Comparison of ENCODE assay signal across 24 mouse cellular contexts in the genomic region with DNA sequence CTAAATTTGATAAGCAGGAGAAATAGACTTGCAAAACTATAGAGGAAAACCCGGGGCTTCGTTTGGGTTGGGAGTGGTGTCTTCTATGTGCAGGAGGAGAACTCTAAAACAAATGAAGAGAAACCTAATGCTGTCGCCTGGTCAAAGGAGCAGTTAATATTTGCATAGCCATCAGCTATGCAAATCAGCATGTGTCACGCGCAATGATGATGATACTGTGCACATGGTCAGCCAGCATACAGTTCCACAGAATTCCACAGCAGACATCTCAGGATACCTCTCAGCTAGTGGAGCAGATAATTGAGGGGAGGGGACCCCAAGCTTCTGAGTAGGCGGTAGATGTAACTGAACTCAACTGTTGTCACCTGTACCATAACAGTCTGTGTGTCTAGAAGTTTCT.
"Had no signal": no experiment of that assay in that cellular context is flagged by ENCODE, and none has a peak within 500 bp of the region (broad histone marks: within the 10 kb centered on the region; RNA-seq: fewer than 3 reads in every experiment).

No protein-coding gene starts in this region.

- ATAC-seq: hindbrain, postnatal 0 days; intestine, embryonic 16.5 days; liver, embryonic 12.5 days had no signal

- H3K36me3 ChIP-seq: hindbrain, embryonic 15.5 days; liver, embryonic 12.5 days had no signal

- H3K9me3 ChIP-seq: heart, embryonic 15.5 days; hindbrain, embryonic 13.5 days; hindbrain, embryonic 15.5 days; kidney, embryonic 15.5 days; limb, embryonic 13.5 days; limb, embryonic 15.5 days; liver, embryonic 12.5 days had no signal

- H3K4me3 ChIP-seq: heart, adult 2 months; heart, embryonic 13.5 days; heart, embryonic 15.5 days; hindbrain, embryonic 13.5 days; hindbrain, embryonic 15.5 days; kidney, embryonic 15.5 days; layer of hippocampus, adult 2 months; limb, embryonic 13.5 days; limb, embryonic 15.5 days; liver, embryonic 12.5 days had no signal

- DNase-seq: gastrocnemius, postnatal 14 days; gastrocnemius, postnatal 36 days; heart, adult 11 months; heart, adult 2 months; heart, postnatal 14 days; heart, postnatal 36 days; kidney, adult 11 months; kidney, adult 2 months; kidney, adult 9 months; kidney, postnatal 14 days; kidney, postnatal 4 days; layer of hippocampus, postnatal 36 days; left cerebral cortex, postnatal 4 days had no signal

- H3K27me3 ChIP-seq: heart, embryonic 13.5 days; heart, embryonic 15.5 days; hindbrain, embryonic 13.5 days; hindbrain, embryonic 15.5 days; kidney, embryonic 15.5 days; limb, embryonic 13.5 days; limb, embryonic 15.5 days; liver, embryonic 12.5 days had no signal

- H3K4me1 ChIP-seq: hindbrain, embryonic 13.5 days; hindbrain, embryonic 15.5 days; liver, embryonic 12.5 days had no signal
